Mouse (Mus musculus) heart, embryonic 10.5 days (tissue): Measurements from ENCODE around the gene Zan. TPM values are rescaled to one million over a fixed set of nuclear protein-coding genes. Genes with fewer than 3 reads are reported as not detected.
A peak's percentile ranks its signal among the peaks of the same experiment; 100 is the strongest.

ENCODE experiments used
- DNase-seq: peaks from one replicate; pipeline ENCODE4 v3.0.0-alpha.2; 2017; ENCODE audit warnings: low spot score
- H3K27ac ChIP-seq: fragments of 300-500 bp; sonication (generic); 2 replicates; pipeline ENCODE4 v1.5.1; 2016; ENCODE audit warnings: mild to moderate bottlenecking
- H3K27me3 ChIP-seq: fragments of 300-500 bp; sonication (generic); 2 replicates; pipeline ENCODE4 v1.6.1; 2016; ENCODE audit warnings: mild to moderate bottlenecking; ENCODE audit not compliant: poor library complexity, insufficient read depth, severe bottlenecking
- H3K36me3 ChIP-seq: fragments of 300-500 bp; sonication (generic); 2 replicates; pipeline ENCODE4 v1.6.1; 2016; ENCODE audit warnings: mild to moderate bottlenecking, moderate library complexity
- H3K4me1 ChIP-seq: fragments of 300-500 bp; sonication (generic); 2 replicates; pipeline ENCODE4 v1.6.1; 2016; ENCODE audit warnings: mild to moderate bottlenecking
- H3K4me3 ChIP-seq: fragments of 300-500 bp; sonication (generic); 2 replicates; pipeline ENCODE4 v1.5.1; 2016; ENCODE audit warnings: mild to moderate bottlenecking, moderate library complexity
- H3K9me3 ChIP-seq: fragments of 300-500 bp; sonication (generic); 2 replicates; pipeline ENCODE4 v1.6.1; 2016; ENCODE audit warnings: mild to moderate bottlenecking, moderate library complexity
- WGBS: fragments of 180-500 bp; shearing (Covaris S2); methylation state at CpG from one replicate; pipeline ENCODE4 v1.1.7; 2016; 5-methylcytosine and 5-hydroxymethylcytosine counted together
- polyA plus RNA-seq: library from polyadenylated mRNA; unstranded; fragments of >200 nt; fragmentation: Nextera tagmentation; extraction: Ambion mirVana; gene quantifications from 2 replicates; pipeline ENCODE4 v1.2.1, GENCODE M21; 2016

Zan gene
- polyA plus RNA-seq, 1 experiment from 2014 or later: 0.25 TPM

- H3K4me3 ChIP-seq: peak overlapping the region; percentile 53
- H3K27me3 ChIP-seq: peaks cover 45% of the 10 kb centered on the region
- no peak for DNase-seq
- 10% methylated on average over 30 of the region's 30 CpGs for WGBS
- no peak overlapping the region for H3K27ac ChIP-seq
- no peaks in the 10 kb centered on the region for H3K9me3 ChIP-seq
- H3K4me1 ChIP-seq: peaks cover 14% of the 10 kb centered on the region
- H3K36me3 ChIP-seq: no peaks in the 10 kb centered on the region
Observed at GRCm38 (mm10) chr5:137485071-137485850, 8.4 kb upstream of the Zan start.

- no peak for DNase-seq
- WGBS: 44% methylated on average over 8 of the region's 8 CpGs
- no peak overlapping the region for H3K27ac ChIP-seq
- no peak overlapping the region for H3K4me3 ChIP-seq
- peaks cover 14% of the 10 kb centered on the region for H3K4me1 ChIP-seq
- no peaks in the 10 kb centered on the region for H3K9me3 ChIP-seq
- peaks cover 41% of the 10 kb centered on the region for H3K27me3 ChIP-seq
- H3K36me3 ChIP-seq: no peaks in the 10 kb centered on the region
Observed at GRCm38 (mm10) chr5:137481897-137482296, 5.0 kb upstream of the Zan start.

GRCm38 (mm10) chr5:137481138-137481537, 4.3 kb upstream of the Zan start:
- DNase-seq: peak; percentile 76
- no peak overlapping the region for H3K4me3 ChIP-seq
- H3K27ac ChIP-seq: no peak overlapping the region
- H3K9me3 ChIP-seq: no peaks in the 10 kb centered on the region
- no peaks in the 10 kb centered on the region for H3K36me3 ChIP-seq
- peaks cover 34% of the 10 kb centered on the region for H3K27me3 ChIP-seq
- peaks cover 14% of the 10 kb centered on the region for H3K4me1 ChIP-seq

GRCm38 (mm10) chr5:137474351-137474750, 2.5 kb downstream of the Zan start:
- Histone ChIP-seq H3K4me3 (no peak overlapping the region), H3K36me3 (no peaks in the 10 kb centered on the region), H3K9me3 (no peaks in the 10 kb centered on the region), H3K27ac (no peak overlapping the region), H3K4me1 (peaks cover 8% of the 10 kb centered on the region; the same call in 1 of the 2 replicates), H3K27me3 (no peaks in the 10 kb centered on the region; the same call in 1 of the 2 replicates)
- 53% methylated on average over 2 of the region's 2 CpGs for WGBS
- no peak for DNase-seq

- Histone ChIP-seq H3K9me3 (no peaks in the 10 kb centered on the region), H3K4me1 (peaks cover 8% of the 10 kb centered on the region; the same call in 1 of the 2 replicates), H3K27ac (no peak overlapping the region), H3K27me3 (no peaks in the 10 kb centered on the region; the same call in 1 of the 2 replicates), H3K36me3 (no peaks in the 10 kb centered on the region), H3K4me3 (no peak overlapping the region)
- 63% methylated on average over 5 of the region's 5 CpGs for WGBS
- no peak for DNase-seq
Observed at GRCm38 (mm10) chr5:137472252-137472904, 4.5 kb downstream of the Zan start.

- no peak overlapping the region for H3K27ac ChIP-seq
- H3K4me1 ChIP-seq: peaks cover 5% of the 10 kb centered on the region; the same call in 1 of the 2 replicates
- DNase-seq: no peak
- peaks cover under 1% of the 10 kb centered on the region; the same call in 1 of the 2 replicates for H3K27me3 ChIP-seq
- WGBS: 91% methylated on average over 6 of the region's 6 CpGs
- H3K9me3 ChIP-seq: no peaks in the 10 kb centered on the region
- H3K4me3 ChIP-seq: no peak overlapping the region
- H3K36me3 ChIP-seq: no peaks in the 10 kb centered on the region
Observed at GRCm38 (mm10) chr5:137466946-137467345, 9.9 kb downstream of the Zan start.

- no peaks in the 10 kb centered on the region for H3K9me3 ChIP-seq
- H3K4me3 ChIP-seq: no peak overlapping the region
- no peak overlapping the region for H3K27ac ChIP-seq
- DNase-seq: no peak
- peaks cover 7% of the 10 kb centered on the region; the same call in 1 of the 2 replicates for H3K27me3 ChIP-seq
- no peaks in the 10 kb centered on the region for H3K36me3 ChIP-seq
- 58% methylated on average over 3 of the region's 3 CpGs for WGBS
- no peaks in the 10 kb centered on the region for H3K4me1 ChIP-seq
Observed at GRCm38 (mm10) chr5:137465049-137465448, 11.8 kb downstream of the Zan start.

- no peak overlapping the region for H3K27ac ChIP-seq
- DNase-seq: no peak
- WGBS: 65% methylated on average over 7 of the region's 7 CpGs
- no peaks in the 10 kb centered on the region for H3K4me1 ChIP-seq
- H3K9me3 ChIP-seq: no peaks in the 10 kb centered on the region
- H3K27me3 ChIP-seq: no peaks in the 10 kb centered on the region; the same call in 1 of the 2 replicates
- no peak overlapping the region for H3K4me3 ChIP-seq
- H3K36me3 ChIP-seq: no peaks in the 10 kb centered on the region
Observed at GRCm38 (mm10) chr5:137455866-137456591, 20.8 kb downstream of the Zan start.

- Histone ChIP-seq H3K4me1 (no peaks in the 10 kb centered on the region), H3K4me3 (no peak overlapping the region), H3K9me3 (no peaks in the 10 kb centered on the region), H3K36me3 (no peaks in the 10 kb centered on the region), H3K27me3 (no peaks in the 10 kb centered on the region; the same call in 1 of the 2 replicates), H3K27ac (no peak overlapping the region)
- WGBS: 69% methylated on average over 6 of the region's 6 CpGs
- DNase-seq: no peak
Observed at GRCm38 (mm10) chr5:137455206-137455605, 21.7 kb downstream of the Zan start.

- H3K9me3 ChIP-seq: no peaks in the 10 kb centered on the region
- H3K27me3 ChIP-seq: no peaks in the 10 kb centered on the region
- DNase-seq: no peak
- no peaks in the 10 kb centered on the region for H3K4me1 ChIP-seq
- H3K27ac ChIP-seq: no peak overlapping the region
- H3K4me3 ChIP-seq: no peak overlapping the region
- no peaks in the 10 kb centered on the region for H3K36me3 ChIP-seq
Observed at GRCm38 (mm10) chr5:137445536-137445935, 31.3 kb downstream of the Zan start.

GRCm38 (mm10) chr5:137440216-137440855, 36.5 kb downstream of the Zan start:
- no peak overlapping the region for H3K4me3 ChIP-seq
- H3K36me3 ChIP-seq: no peaks in the 10 kb centered on the region
- H3K27me3 ChIP-seq: no peaks in the 10 kb centered on the region
- no peak overlapping the region for H3K27ac ChIP-seq
- 84% methylated on average over 11 of the region's 11 CpGs for WGBS
- no peaks in the 10 kb centered on the region for H3K4me1 ChIP-seq
- H3K9me3 ChIP-seq: no peaks in the 10 kb centered on the region
- no peak for DNase-seq

- no peak for DNase-seq
- no peak overlapping the region for H3K4me3 ChIP-seq
- H3K27ac ChIP-seq: no peak overlapping the region
- no peaks in the 10 kb centered on the region for H3K27me3 ChIP-seq
- no peaks in the 10 kb centered on the region for H3K4me1 ChIP-seq
- no peaks in the 10 kb centered on the region for H3K9me3 ChIP-seq
- 62% methylated on average over 6 of the region's 6 CpGs for WGBS
- no peaks in the 10 kb centered on the region for H3K36me3 ChIP-seq
Observed at GRCm38 (mm10) chr5:137433889-137434288, 43.0 kb downstream of the Zan start.
